Mouse (Mus musculus) bone marrow macrophage, adult 2 months (primary cell): ENCODE data around the gene Fmr1.

Experiments used
- CTCF ChIP-seq: IDR thresholded peaks from 2 replicates; pipeline ENCODE4 v1.5.1; 2012; ENCODE audit warnings: low read depth, mild to moderate bottlenecking, low read length, moderate library complexity
- POLR2A ChIP-seq: IDR thresholded peaks from 2 replicates; pipeline ENCODE4 v1.6.1; 2012; ENCODE audit warnings: mild to moderate bottlenecking, low read depth, low read length, borderline replicate concordance

DNA sequence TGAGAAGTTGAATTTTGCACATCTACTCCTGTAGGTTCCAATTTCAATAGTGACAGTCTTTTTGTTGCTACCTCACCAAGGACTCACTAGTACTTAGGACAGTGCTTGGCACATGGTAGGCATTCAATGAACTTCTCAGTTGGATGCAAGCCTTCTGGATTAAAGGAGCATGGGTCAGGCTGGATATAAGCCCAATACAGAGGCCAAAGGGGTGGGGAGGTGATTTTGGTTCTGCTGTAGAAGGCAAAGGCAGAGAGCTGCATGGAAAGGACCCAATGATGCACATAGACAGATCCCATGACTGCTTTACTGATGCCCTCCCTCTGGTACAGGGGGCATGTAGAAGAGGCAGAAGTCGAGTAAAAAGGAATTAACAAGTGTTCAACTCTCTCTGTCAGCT, 833 bp upstream of the Fmr1 start:
- TF ChIP-seq POLR2A (no peak), CTCF (no peak)
